Mouse (Mus musculus) CH12.LX (cell line): ENCODE data around the gene Rps27rt. TPM values are rescaled to one million over a fixed set of nuclear protein-coding genes. Genes with fewer than 3 reads are reported as not detected.

ENCODE experiments used
- DNase-seq: peaks from one replicate; pipeline ENCODE4 v3.0.0-alpha.2; 2013; ENCODE audit errors: extremely low read depth
- H3K27ac ChIP-seq: 2 replicates; pipeline ENCODE4 v1.5.1; 2012; ENCODE audit warnings: low read depth, mild to moderate bottlenecking, control low read depth, moderate library complexity; ENCODE audit not compliant: insufficient read depth
- H3K27me3 ChIP-seq: replicated peaks from 2 replicates; pipeline ENCODE3; 2012; ENCODE audit warnings: inconsistent platforms
- H3K36me3 ChIP-seq, 2 experiments: replicated peaks in 1 of 2; 2 replicates each; pipeline versions ENCODE3 to v1.6.1; 2012; ENCODE audit warnings: inconsistent platforms in 1 of 2, low read length in 1 of 2, mild to moderate bottlenecking in 1 of 2, mixed read lengths in 1 of 2, moderate library complexity in 1 of 2; ENCODE audit not compliant: control insufficient read depth in 1 of 2, insufficient read depth in 1 of 2
- H3K4me1 ChIP-seq, 2 experiments: 2 replicates each; pipeline ENCODE4 v1.6.1; 2012; ENCODE audit warnings: inconsistent platforms in 1 of 2, moderate library complexity in 1 of 2; ENCODE audit not compliant: insufficient read depth in 2 of 2, control insufficient read depth in 1 of 2
- H3K4me2 ChIP-seq: 2 replicates; pipeline ENCODE4 v1.6.1; 2012; ENCODE audit warnings: low read depth, mild to moderate bottlenecking, control low read depth; ENCODE audit not compliant: poor library complexity, insufficient read depth, severe bottlenecking
- H3K4me3 ChIP-seq, 3 experiments: fragments of 150-350 bp in 1 of 3; sonication (generic) in 1 of 3; replicated peaks in 1 of 3; 2 replicates each; pipeline versions ENCODE3 to v1.5.1; 2011 to 2012; ENCODE audit warnings: low read depth in 2 of 3, low read length in 2 of 3, mild to moderate bottlenecking in 2 of 3, moderate library complexity in 2 of 3, control low read depth in 1 of 3, improper control_type of control experiment in 1 of 3, inconsistent platforms in 1 of 3, mixed read lengths in 1 of 3; ENCODE audit not compliant: poor library complexity in 1 of 3
- H3K79me2 ChIP-seq: replicated peaks from 2 replicates; pipeline ENCODE4 v1.6.1; 2012; ENCODE audit warnings: mild to moderate bottlenecking, moderate library complexity; ENCODE audit not compliant: control insufficient read depth, poor library complexity, insufficient read depth, severe bottlenecking; ENCODE audit errors: extremely low read depth
- H3K9ac ChIP-seq: 2 replicates; pipeline ENCODE4 v1.6.1; 2012; ENCODE audit warnings: low read depth, mild to moderate bottlenecking, control low read depth, moderate library complexity; ENCODE audit not compliant: insufficient read depth
- H3K9me3 ChIP-seq: replicated peaks from 2 replicates; pipeline ENCODE3; 2012; ENCODE audit warnings: low read length, inconsistent platforms, mixed read lengths
- BHLHE40 ChIP-seq: IDR thresholded peaks from 2 replicates; pipeline ENCODE4 v1.6.1; 2011; ENCODE audit warnings: mild to moderate bottlenecking, low read depth, low read length, improper control_type of control experiment
- CHD1 ChIP-seq: IDR thresholded peaks from 2 replicates; pipeline ENCODE4 v1.6.1; 2012; ENCODE audit warnings: low read depth, low read length, improper control_type of control experiment, inconsistent platforms
- CTCF ChIP-seq, 2 experiments: IDR thresholded peaks in 1 of 2; conservative IDR thresholded peaks in 1 of 2; 2 replicates each; pipeline ENCODE4 v1.5.1; 2011 to 2012; ENCODE audit warnings: low read depth in 2 of 2, low read length in 2 of 2, improper control_type of control experiment in 1 of 2, inconsistent platforms in 1 of 2, mild to moderate bottlenecking in 1 of 2, moderate library complexity in 1 of 2
- ELF1 ChIP-seq: IDR thresholded peaks from 2 replicates; pipeline ENCODE4 v1.6.1; 2014; ENCODE audit warnings: low read depth, mild to moderate bottlenecking, inconsistent platforms, low read length, improper control_type of control experiment
- EP300 ChIP-seq: IDR thresholded peaks from 2 replicates; pipeline ENCODE4 v1.6.1; 2011; ENCODE audit warnings: low read length, improper control_type of control experiment
- HCFC1 ChIP-seq: IDR thresholded peaks from 2 replicates; pipeline ENCODE4 v1.6.1; 2012; ENCODE audit warnings: low read depth, mild to moderate bottlenecking, inconsistent platforms, low read length, improper control_type of control experiment
- JUND ChIP-seq: conservative IDR thresholded peaks from 2 replicates; pipeline ENCODE4 v1.6.1; 2011; ENCODE audit warnings: low read depth, low read length, improper control_type of control experiment
- MYC ChIP-seq: IDR thresholded peaks from 2 replicates; pipeline ENCODE4 v1.6.1; 2011; ENCODE audit warnings: low read depth, mild to moderate bottlenecking, improper control_type of control experiment, low read length
- NELFE ChIP-seq: IDR thresholded peaks from 2 replicates; pipeline ENCODE4 v1.6.1; 2011; ENCODE audit warnings: low read depth, low read length, improper control_type of control experiment
- PAX5 ChIP-seq: IDR thresholded peaks from 2 replicates; pipeline ENCODE4 v1.6.1; 2012; ENCODE audit warnings: low read length, inconsistent platforms, mixed read lengths
- POLR2A ChIP-seq: IDR thresholded peaks from 2 replicates; pipeline ENCODE4 v1.6.1; 2011; ENCODE audit warnings: low read depth, mild to moderate bottlenecking, improper control_type of control experiment, low read length
- SIN3A ChIP-seq: IDR thresholded peaks from 2 replicates; pipeline ENCODE4 v1.6.1; 2012; ENCODE audit warnings: low read length, improper control_type of control experiment, inconsistent platforms
- TBP ChIP-seq: conservative IDR thresholded peaks from 2 replicates; pipeline ENCODE4 v1.6.1; 2011; ENCODE audit warnings: low read depth, low read length, improper control_type of control experiment
- USF1 ChIP-seq: IDR thresholded peaks from 2 replicates; pipeline ENCODE4 v1.6.1; 2014; ENCODE audit warnings: low read depth, mild to moderate bottlenecking, inconsistent platforms, low read length, improper control_type of control experiment
- USF2 ChIP-seq: conservative IDR thresholded peaks from 2 replicates; pipeline ENCODE4 v1.6.1; 2011; ENCODE audit warnings: low read depth, low read length, improper control_type of control experiment
- ZKSCAN1 ChIP-seq: IDR thresholded peaks from 2 replicates; pipeline ENCODE4 v1.6.1; 2012; ENCODE audit warnings: low read depth, inconsistent platforms, low read length, improper control_type of control experiment, borderline replicate concordance
- dilution Hi-C: fragments of 300-500 bp; cut with MboI; formaldehyde crosslinking; loops from 2 replicates; pipeline ENCODE4 v1.14.3; 2020; ENCODE audit warnings: low sequenced_read_pairs; ENCODE audit not compliant: extremely low pct_unique_long_range_greater_than_20kb, extremely low pct_ligation_motif_present
- in situ Hi-C: fragments of 300-500 bp; cut with MboI; formaldehyde crosslinking; loops from 3 replicates; pipeline ENCODE4 v1.14.3; 2019; ENCODE audit warnings: low sequenced_read_pairs, low pct_ligation_motif_present, low pct_unique_long_range_greater_than_20kb, mixed read lengths
- polyA plus RNA-seq: library from polyadenylated mRNA; unstranded; fragments of >175 nt; gene quantifications from 2 replicates; pipeline ENCODE4 v1.2.1, GENCODE M21; 2012; ENCODE audit warnings: low read depth; ENCODE audit not compliant: insufficient read length
- total RNA-seq, 2 experiments: library from RNA; depleted of rRNA; stranded (reverse); fragments of 300-350 nt in 1 of 2; fragments of >200 nt in 1 of 2; gene quantifications; 2 replicates each; pipeline ENCODE4 v1.2.3; 2012 to 2014

The Rps27rt gene
- total and polyA plus RNA-seq, 3 experiments: 107 to 455 (median 180) TPM

DNA sequence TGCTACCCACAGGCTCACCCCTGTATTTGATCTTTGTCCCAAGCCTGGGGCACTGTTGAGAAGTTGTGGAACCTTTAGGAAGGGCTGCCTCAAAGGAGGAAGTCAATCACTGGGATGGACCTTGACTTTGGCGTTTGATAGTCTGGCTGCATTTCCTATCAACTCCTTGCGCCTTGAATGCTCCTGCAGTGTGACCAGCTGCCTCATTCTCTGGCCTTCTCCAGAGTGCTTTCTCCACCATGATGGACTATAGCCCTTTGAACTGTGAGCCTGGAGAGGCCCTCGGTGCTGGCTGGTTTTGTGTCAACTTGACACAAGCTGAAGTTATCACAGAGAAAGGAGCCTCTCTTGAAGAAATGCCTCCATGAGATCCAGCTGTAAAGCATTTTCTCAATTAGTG lies 37.9 kb downstream of the Rps27rt start:
- Histone ChIP-seq H3K4me3 (no peak overlapping the region), H3K4me1 (no peaks in the 10 kb centered on the region), H3K9me3 (peaks cover 6% of the 10 kb centered on the region), H3K36me3 (no peaks in the 10 kb centered on the region), H3K79me2 (no peaks in the 10 kb centered on the region), H3K4me2 (no peak overlapping the region), H3K9ac (no peak overlapping the region), H3K27ac (no peak overlapping the region), H3K27me3 (no peaks in the 10 kb centered on the region)
- no peak for DNase-seq
- in situ Hi-C loops (no loop called here), dilution Hi-C loops (no loop called here)
- TF ChIP-seq SIN3A: no peak
- no peak for TF ChIP-seq POLR2A

DNA sequence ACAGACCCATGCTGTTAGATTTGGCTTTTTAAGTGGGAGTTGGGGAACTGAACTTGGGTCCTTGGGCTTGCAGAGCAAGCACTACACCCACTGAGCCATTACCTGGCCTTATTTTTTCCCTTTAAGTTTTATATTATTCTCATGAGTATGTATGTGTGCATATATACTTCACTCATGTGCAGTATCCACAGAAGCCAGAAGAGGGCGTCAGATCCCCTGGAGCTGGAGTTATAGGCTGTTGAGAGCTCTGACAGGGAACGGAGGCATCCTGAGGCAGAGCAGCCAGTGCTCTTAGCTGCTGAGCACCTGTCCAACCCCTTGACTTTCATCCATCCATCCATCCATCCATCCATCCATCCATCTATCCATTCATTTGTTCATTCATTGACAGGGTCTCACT lies 45.9 kb downstream of the Rps27rt start:
- Histone ChIP-seq H3K27me3 (no peaks in the 10 kb centered on the region), H3K9ac (no peak overlapping the region), H3K4me2 (no peak overlapping the region), H3K9me3 (peaks cover under 1% of the 10 kb centered on the region), H3K4me1 (peaks cover 4 to 12% of the 10 kb centered on the region in 2 experiments), H3K27ac (no peak overlapping the region), H3K36me3 (no peaks in the 10 kb centered on the region), H3K4me3 (no peak overlapping the region), H3K79me2 (no peaks in the 10 kb centered on the region)
- no peak for TF ChIP-seq USF2
- TF ChIP-seq USF1: no peak
- TF ChIP-seq CTCF (conservative IDR thresholded peaks at IDR 0.05 in 1 of 2, IDR thresholded peaks at IDR 0.05 in 1 of 2; ENCODE audit: low read depth in 2 of 2, low read length in 2 of 2): 0 out of 4 replicates have a peak, but pooled peaks of 1 of the 2 experiments have one; percentile 4
- TF ChIP-seq ZKSCAN1: no peak
- TF ChIP-seq BHLHE40: no peak
- TF ChIP-seq POLR2A: no peak
- TF ChIP-seq CHD1: no peak
- in situ Hi-C loops: no loop called here
- dilution Hi-C loops: no loop called here
- no peak for DNase-seq

DNA sequence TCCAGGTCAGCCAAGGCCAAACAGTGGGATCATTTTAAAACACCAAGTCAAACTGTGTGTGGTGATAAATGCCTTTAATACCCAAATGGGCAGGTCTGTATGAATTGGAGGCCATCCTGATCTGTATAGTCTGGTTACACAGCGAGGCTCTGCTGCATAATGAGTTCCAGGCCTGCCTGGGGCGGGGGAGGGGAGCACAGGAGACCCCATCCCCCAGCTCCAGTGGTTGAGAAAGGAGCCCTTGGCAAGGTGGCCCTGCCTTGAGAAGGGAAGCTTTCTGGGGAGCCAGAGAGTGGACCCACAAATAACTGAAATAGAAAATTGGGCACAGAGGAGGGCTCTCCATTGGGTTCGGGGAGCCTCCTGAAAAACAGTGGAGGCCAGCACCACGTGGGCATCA lies 47.2 kb downstream of the Rps27rt start:
- Histone ChIP-seq H3K79me2 (no peaks in the 10 kb centered on the region), H3K4me2 (no peak overlapping the region), H3K4me1 (peaks cover 4 to 18% of the 10 kb centered on the region in 2 experiments), H3K36me3 (no peaks in the 10 kb centered on the region), H3K9ac (no peak overlapping the region), H3K27ac (no peak overlapping the region), H3K27me3 (no peaks in the 10 kb centered on the region), H3K4me3 (no peak overlapping the region), H3K9me3 (no peaks in the 10 kb centered on the region)
- in situ Hi-C loops: no loop called here
- no peak for TF ChIP-seq EP300
- no peak for TF ChIP-seq JUND
- no peak for TF ChIP-seq PAX5
- TF ChIP-seq ELF1: no peak
- no peak for TF ChIP-seq TBP
- no peak for TF ChIP-seq HCFC1
- no peak for TF ChIP-seq NELFE
- TF ChIP-seq BHLHE40: no peak
- no peak for TF ChIP-seq MYC
- DNase-seq: no peak
- dilution Hi-C loops: no loop called here
